Mouse (Mus musculus) hindbrain, postnatal 0 days (tissue): ENCODE data around the gene Ntmt1. TPM values are rescaled to one million over a fixed set of nuclear protein-coding genes. Genes with fewer than 3 reads are reported as not detected.

ENCODE experiments used
- ATAC-seq: fragments of 200-750 bp; cut with Nextera tagmentation; 2 replicates; pipeline ENCODE4 v1.8.0; 2017; ENCODE audit warnings: mild to moderate bottlenecking, moderate TSS enrichment, moderate library complexity
- DNase-seq: peaks from one replicate; pipeline ENCODE4 v3.0.0-alpha.2; 2015; ENCODE audit warnings: low spot score
- H3K27ac ChIP-seq: fragments of 300-500 bp; sonication (generic); 2 replicates; pipeline ENCODE4 v1.5.1; 2014; ENCODE audit warnings: mild to moderate bottlenecking
- H3K27me3 ChIP-seq: fragments of 300-500 bp; sonication (generic); 2 replicates; pipeline ENCODE4 v1.6.1; 2014; ENCODE audit warnings: low read length, mixed read lengths; ENCODE audit not compliant: insufficient read depth
- H3K36me3 ChIP-seq: fragments of 300-500 bp; sonication (generic); 2 replicates; pipeline ENCODE4 v1.6.1; 2014; ENCODE audit warnings: low read length, mixed read lengths; ENCODE audit not compliant: insufficient read depth
- H3K4me1 ChIP-seq: fragments of 300-500 bp; sonication (generic); 2 replicates; pipeline ENCODE4 v1.6.1; 2014; ENCODE audit warnings: antibody characterized with exemption, low read length, mixed read lengths; ENCODE audit not compliant: insufficient read depth
- H3K4me2 ChIP-seq: fragments of 300-500 bp; sonication (generic); 2 replicates; pipeline ENCODE4 v1.6.1; 2014; ENCODE audit warnings: low read depth, mild to moderate bottlenecking, low read length, moderate library complexity, mixed read lengths
- H3K4me3 ChIP-seq: fragments of 300-500 bp; sonication (generic); 2 replicates; pipeline ENCODE4 v1.5.1; 2014; ENCODE audit warnings: low read length
- H3K9ac ChIP-seq: fragments of 300-500 bp; sonication (generic); replicated peaks from 2 replicates; pipeline ENCODE4 v1.6.1; 2014; ENCODE audit warnings: mild to moderate bottlenecking, low read length, moderate library complexity, mixed read lengths
- H3K9me3 ChIP-seq: fragments of 300-500 bp; sonication (generic); 2 replicates; pipeline ENCODE4 v1.6.1; 2016; ENCODE audit warnings: low read length, mixed read lengths
- CTCF ChIP-seq: IDR thresholded peaks from 2 replicates; pipeline ENCODE4 v1.5.1; 2016; ENCODE audit warnings: antibody characterized with exemption, control low read depth, low read depth
- WGBS: fragments of 180-500 bp; shearing (Covaris S2); extraction: QIAGEN DNeasy Blood & Tissue Kit; methylation state at CpG from one replicate; pipeline ENCODE4 v1.1.7; 2014; 5-methylcytosine and 5-hydroxymethylcytosine counted together
- polyA plus RNA-seq: library from polyadenylated mRNA; unstranded; fragments of >200 nt; fragmentation: Nextera tagmentation; extraction: Ambion mirVana; gene quantifications from 2 replicates; pipeline ENCODE4 v1.2.1, GENCODE M21; 2015
- total RNA-seq: library from RNA; depleted of rRNA; stranded (reverse); fragments of >200 nt; gene quantifications from 2 replicates; pipeline ENCODE4 v1.2.3, GENCODE M21; 2014

Ntmt1 gene
- total and polyA plus RNA-seq, 2 experiments from 2014 or later = 96.3 to 99.6 TPM

DNA sequence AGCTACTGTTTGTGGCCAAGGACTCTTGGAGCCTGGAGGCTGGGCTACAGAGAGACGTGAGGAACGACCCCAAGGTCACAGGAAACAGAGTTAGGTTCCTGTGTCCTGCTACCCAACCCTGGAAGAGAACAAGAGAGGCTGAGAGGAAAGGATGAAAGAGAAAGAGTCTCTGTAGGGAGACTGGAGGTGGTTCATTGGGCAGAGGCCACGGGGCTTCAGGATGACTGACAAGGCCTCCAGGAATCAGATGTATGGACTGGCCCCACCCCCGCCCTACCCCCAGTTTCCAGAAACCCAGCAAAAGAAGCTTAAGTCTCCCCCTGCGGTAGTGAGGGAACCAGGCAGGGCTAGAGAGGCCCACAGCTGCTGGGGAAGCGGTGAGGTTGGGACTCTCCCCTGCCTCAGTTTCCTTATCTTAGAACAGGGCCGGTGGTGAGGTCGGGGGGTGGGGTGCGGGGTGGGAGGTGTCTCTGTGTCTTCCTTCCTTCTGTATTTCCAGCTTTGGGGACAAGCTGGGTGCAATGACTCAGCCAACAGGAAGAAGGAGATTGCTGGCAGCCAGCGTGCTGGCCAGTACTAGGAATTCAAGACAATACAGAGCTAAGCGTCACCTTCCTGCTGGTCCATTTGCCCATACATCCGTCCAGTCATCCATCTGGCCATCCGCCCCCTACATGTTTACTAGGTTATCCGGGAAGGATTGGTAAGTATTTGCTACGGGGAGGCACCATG, 34.9 kb upstream of the Ntmt1 start:
- TF ChIP-seq CTCF = no peak
- Histone ChIP-seq H3K9ac (0 out of 2 replicates have a peak overlapping the region, but pooled peaks have one; percentile 13), H3K4me3 (no peak overlapping the region), H3K27ac (peak overlapping the region; percentile 80), H3K27me3 (no peaks in the 10 kb centered on the region), H3K4me1 (peaks cover 17% of the 10 kb centered on the region), H3K4me2 (no peak overlapping the region), H3K36me3 (no peaks in the 10 kb centered on the region), H3K9me3 (no peaks in the 10 kb centered on the region)
- 36% methylated on average over 15 of the region's 15 CpGs for WGBS
- DNase-seq (no peak), ATAC-seq (no peak)

DNA sequence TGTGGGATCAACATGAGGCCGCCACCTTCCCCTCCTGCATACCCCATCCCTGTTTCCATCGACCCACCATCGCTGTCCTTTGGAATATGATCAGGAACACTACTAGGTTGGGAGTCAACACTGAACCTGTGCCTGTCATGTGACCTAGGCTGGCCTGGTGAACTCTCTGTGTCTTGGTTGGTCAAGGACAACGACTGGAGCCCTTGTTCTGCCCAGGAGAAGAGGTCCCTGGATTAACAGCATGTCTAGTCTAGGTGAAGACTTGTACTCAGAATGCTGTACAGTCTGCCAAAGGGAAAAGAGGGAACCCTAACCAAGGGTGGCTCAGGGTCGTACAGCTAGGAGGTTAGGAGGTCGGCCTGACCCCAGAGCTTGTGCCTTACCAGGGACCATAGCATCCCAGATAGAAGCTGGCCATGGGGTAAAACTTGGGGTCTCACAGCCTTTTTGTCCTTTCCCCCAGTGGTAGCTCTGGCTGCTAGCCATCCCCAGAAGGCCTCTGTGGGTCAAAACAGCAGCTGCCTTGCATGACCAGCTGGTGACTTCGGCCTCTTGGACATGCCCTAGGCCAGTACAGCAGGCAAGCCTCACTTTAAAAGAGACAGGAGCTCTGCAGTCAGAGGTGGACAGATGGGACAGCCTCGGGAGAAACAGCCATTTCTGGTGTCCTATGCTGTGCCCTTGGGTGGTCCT, 34.2 kb upstream of the Ntmt1 start:
- H3K27ac ChIP-seq = peak overlapping the region; percentile 80; the same call in 1 of the 2 replicates
- ATAC-seq (no peak), DNase-seq (no peak)
- H3K36me3 ChIP-seq = no peaks in the 10 kb centered on the region
- H3K4me1 ChIP-seq = peaks cover 17% of the 10 kb centered on the region
- H3K4me3 ChIP-seq = no peak overlapping the region
- 79% methylated on average over 8 of the region's 8 CpGs for WGBS
- no peak for TF ChIP-seq CTCF
- H3K9me3 ChIP-seq = no peaks in the 10 kb centered on the region
- H3K27me3 ChIP-seq = no peaks in the 10 kb centered on the region
- H3K9ac ChIP-seq = no peak overlapping the region
- no peak overlapping the region for H3K4me2 ChIP-seq

DNA sequence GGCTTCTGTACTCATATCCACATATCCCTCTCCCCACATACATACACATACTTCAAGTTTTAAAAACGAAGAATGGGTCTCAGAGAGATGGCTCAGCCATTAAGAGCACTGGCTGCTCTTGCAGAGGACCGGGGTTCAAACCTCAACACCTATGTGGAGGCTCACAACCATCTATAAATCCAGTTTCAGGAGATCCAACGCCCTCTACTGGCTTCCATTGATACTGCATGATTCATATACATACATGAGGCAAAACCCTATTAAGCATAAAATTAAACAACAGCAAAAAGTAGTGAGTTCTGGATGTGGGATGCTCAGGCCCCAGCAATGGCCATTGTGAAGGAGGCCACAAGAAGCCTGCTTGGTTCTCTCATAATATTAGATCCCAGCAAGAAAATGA, 31.7 kb upstream of the Ntmt1 start:
- Histone ChIP-seq H3K36me3 (no peaks in the 10 kb centered on the region), H3K4me3 (no peak overlapping the region), H3K27ac (no peak overlapping the region), H3K27me3 (no peaks in the 10 kb centered on the region), H3K9me3 (no peaks in the 10 kb centered on the region), H3K4me2 (no peak overlapping the region), H3K9ac (no peak overlapping the region), H3K4me1 (peaks cover 16% of the 10 kb centered on the region)
- WGBS = 57% methylated on average over 3 of the region's 3 CpGs
- TF ChIP-seq CTCF = peak; percentile 39
- ATAC-seq = no peak
- DNase-seq = no peak

DNA sequence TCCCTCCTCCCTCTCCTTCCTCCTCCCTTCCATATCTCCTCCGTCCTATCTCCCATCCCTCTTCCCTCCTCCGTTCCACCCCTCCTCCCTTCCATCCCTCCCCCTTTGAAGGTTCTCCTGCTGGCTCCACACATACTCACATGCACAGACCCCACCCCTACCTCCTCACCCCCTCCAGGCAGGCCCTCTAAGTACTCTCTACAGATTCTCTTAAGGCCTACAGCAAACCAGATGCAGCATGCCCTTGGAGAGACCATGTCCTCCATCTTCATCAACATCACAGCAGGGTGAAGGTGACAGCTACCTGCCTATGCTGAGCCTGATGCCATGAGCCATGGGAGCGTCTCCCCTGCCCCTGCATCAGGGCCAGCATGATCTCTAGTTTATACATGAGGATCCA, 30.4 kb upstream of the Ntmt1 start:
- H3K4me1 ChIP-seq = peaks cover 3% of the 10 kb centered on the region; the same call in 1 of the 2 replicates
- ATAC-seq = no peak
- H3K9me3 ChIP-seq = no peaks in the 10 kb centered on the region
- 84% methylated on average over 3 of the region's 3 CpGs for WGBS
- no peak overlapping the region for H3K27ac ChIP-seq
- H3K4me2 ChIP-seq = no peak overlapping the region
- no peak overlapping the region for H3K9ac ChIP-seq
- H3K27me3 ChIP-seq = no peaks in the 10 kb centered on the region
- TF ChIP-seq CTCF = no peak
- no peaks in the 10 kb centered on the region for H3K36me3 ChIP-seq
- no peak overlapping the region for H3K4me3 ChIP-seq
- DNase-seq = no peak

DNA sequence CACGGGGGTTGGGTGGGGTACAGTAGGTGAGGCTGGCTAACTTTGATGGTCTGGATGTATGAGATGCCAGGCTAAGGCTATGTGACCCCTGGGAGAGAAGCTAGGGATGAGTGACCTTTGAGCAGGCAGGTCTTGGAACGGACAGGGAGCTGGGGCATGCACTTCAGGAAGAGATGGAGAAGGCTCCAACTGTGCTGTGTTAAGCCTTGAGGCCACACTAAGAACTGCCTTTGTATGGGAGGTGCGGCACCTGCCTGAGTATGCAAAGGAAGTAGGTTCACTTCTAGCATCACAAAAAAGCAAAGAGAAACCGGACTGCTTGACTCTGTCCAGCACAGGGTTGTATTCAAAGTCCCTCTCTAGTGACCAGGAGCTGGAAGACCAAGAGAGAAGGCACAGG, 29.4 kb upstream of the Ntmt1 start:
- Histone ChIP-seq H3K4me2 (no peak overlapping the region), H3K4me1 (peaks cover 3% of the 10 kb centered on the region; the same call in 1 of the 2 replicates), H3K27ac (no peak overlapping the region), H3K27me3 (no peaks in the 10 kb centered on the region), H3K9me3 (no peaks in the 10 kb centered on the region), H3K4me3 (no peak overlapping the region), H3K9ac (no peak overlapping the region), H3K36me3 (no peaks in the 10 kb centered on the region)
- 75% methylated on average over 4 of the region's 4 CpGs for WGBS
- no peak for DNase-seq
- no peak for ATAC-seq
- no peak for TF ChIP-seq CTCF

DNA sequence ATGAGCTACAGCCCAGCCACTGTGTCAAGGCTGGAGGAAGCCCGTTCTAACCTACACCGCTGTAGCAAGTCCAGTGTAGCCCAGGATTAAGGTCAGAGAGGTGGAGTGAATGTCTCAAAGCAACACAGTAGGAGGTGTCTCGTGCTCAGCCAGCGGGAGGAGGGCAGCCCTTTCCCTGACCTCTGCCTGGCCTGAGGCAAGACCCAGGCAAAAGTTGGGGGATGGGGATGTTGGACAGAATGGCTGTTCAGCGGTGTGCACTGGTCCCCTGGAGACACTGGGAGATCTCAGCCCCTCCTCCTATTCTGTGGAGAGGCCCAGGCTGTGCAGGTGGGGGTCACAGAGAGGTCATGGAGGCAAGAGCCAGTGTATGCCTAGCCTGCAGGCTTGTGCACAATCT, 28.4 kb upstream of the Ntmt1 start:
- TF ChIP-seq CTCF = no peak
- ATAC-seq = no peak
- H3K4me2 ChIP-seq = no peak overlapping the region
- no peaks in the 10 kb centered on the region for H3K27me3 ChIP-seq
- no peaks in the 10 kb centered on the region for H3K9me3 ChIP-seq
- no peaks in the 10 kb centered on the region for H3K36me3 ChIP-seq
- H3K4me3 ChIP-seq = no peak overlapping the region
- WGBS = 11% methylated on average over 5 of the region's 5 CpGs
- 0 out of 2 replicates have a peak, but pooled peaks cover 1% of the 10 kb centered on the region for H3K4me1 ChIP-seq
- H3K9ac ChIP-seq = no peak overlapping the region
- DNase-seq = no peak
- no peak overlapping the region for H3K27ac ChIP-seq
